Mouse (Mus musculus) cerebellum, postnatal 25 days (tissue): ENCODE results near the gene Trio.
"Not testable (repeated sequence)": the region's sequence is repeated elsewhere in the genome, so short reads cannot be mapped to it uniquely, and the experiment has no call there.

Experiments
- DNase-seq, 2 experiments: peaks; one replicate each; pipeline ENCODE4 v3.0.0; 2021; ENCODE audit warnings: mixed read lengths in 2 of 2

Gene Trio

GRCm38 (mm10) chr15:27758680-27759079, 267.0 kb downstream of the Trio start:
- no peak for DNase-seq

GRCm38 (mm10) chr15:27756426-27756825, 269.2 kb downstream of the Trio start:
- no peak for DNase-seq

GRCm38 (mm10) chr15:27754571-27755260, 270.9 kb downstream of the Trio start:
- DNase-seq = no peak

GRCm38 (mm10) chr15:27753923-27754322, 271.7 kb downstream of the Trio start:
- DNase-seq = no peak

- DNase-seq = no peak
Measured at GRCm38 (mm10) chr15:27752677-27753342, 272.8 kb downstream of the Trio start.

- DNase-seq = peak; percentile 47 to 68
Measured at GRCm38 (mm10) chr15:27751612-27752405, 273.8 kb downstream of the Trio start.

GRCm38 (mm10) chr15:27748739-27749138, 276.9 kb downstream of the Trio start:
- DNase-seq = no peak

GRCm38 (mm10) chr15:27747512-27747911, 278.1 kb downstream of the Trio start:
- DNase-seq = no peak

- DNase-seq = no peak
Measured at GRCm38 (mm10) chr15:27744995-27745394, 280.7 kb downstream of the Trio start.

GRCm38 (mm10) chr15:27740080-27740479, 285.6 kb downstream of the Trio start:
- no peak for DNase-seq

GRCm38 (mm10) chr15:27731818-27732217, 293.8 kb downstream of the Trio start:
- DNase-seq = peak in 1 of 2 experiments; percentile 40

- no peak for DNase-seq
Measured at GRCm38 (mm10) chr15:27726228-27726627, 299.4 kb downstream of the Trio start.

- DNase-seq = no peak
Measured at GRCm38 (mm10) chr15:27724796-27725680, 300.6 kb downstream of the Trio start.

GRCm38 (mm10) chr15:27724298-27724697, 301.4 kb downstream of the Trio start:
- DNase-seq = no peak

GRCm38 (mm10) chr15:27723746-27724145, 301.9 kb downstream of the Trio start:
- no peak for DNase-seq

- not testable (repeated sequence) for DNase-seq
Measured at GRCm38 (mm10) chr15:27720297-27720696, 305.4 kb downstream of the Trio start.

GRCm38 (mm10) chr15:27718668-27719067, 307.0 kb downstream of the Trio start:
- no peak for DNase-seq

GRCm38 (mm10) chr15:27715331-27715730, 310.3 kb downstream of the Trio start:
- DNase-seq = peak; percentile 31 to 53

- no peak for DNase-seq
Measured at GRCm38 (mm10) chr15:27710698-27711097, 314.9 kb downstream of the Trio start.

GRCm38 (mm10) chr15:27708968-27709612, 316.6 kb downstream of the Trio start:
- DNase-seq = no peak

GRCm38 (mm10) chr15:27708499-27708898, 317.1 kb downstream of the Trio start:
- no peak for DNase-seq

- DNase-seq = no peak
Measured at GRCm38 (mm10) chr15:27702972-27703313, 322.7 kb downstream of the Trio start.
